8 mouse cellular contexts compared by ENCODE assay signal in the genomic region with DNA sequence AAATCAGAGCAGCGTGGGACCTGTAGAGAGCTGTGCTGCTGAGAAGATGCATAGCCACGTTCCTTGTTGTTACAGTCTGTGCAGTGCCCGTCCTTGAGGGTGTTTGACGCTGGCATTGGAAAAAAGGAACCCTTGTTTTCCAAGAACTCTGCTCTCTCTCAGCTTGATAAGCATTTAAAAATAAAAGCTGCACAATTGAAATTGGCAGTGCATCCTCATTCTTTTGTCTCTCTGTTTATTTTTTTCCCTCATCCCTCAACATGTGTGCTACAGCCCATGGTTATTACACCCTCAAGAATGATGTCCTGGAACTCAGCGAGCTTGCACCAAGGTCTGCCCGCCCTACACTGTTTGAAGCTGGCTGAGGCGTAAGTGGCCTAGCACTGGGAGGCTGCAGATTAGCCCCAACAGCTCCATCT.
DNase-seq lines count a peak whose midpoint lies in the region; ATAC-seq and TF ChIP-seq lines count a peak whose summit lies in the region.

No protein-coding gene starts in this region.

- no peak overlapping the region for H3K9ac ChIP-seq in intestine, embryonic 14.5 days (ENCODE audit: low read length)
- no peak overlapping the region for H3K9ac ChIP-seq in intestine, postnatal 0 days (ENCODE audit: low read depth, low read length)
- no peak overlapping the region for H3K9ac ChIP-seq in embryonic facial prominence, embryonic 15.5 days
- no peak overlapping the region for H3K9ac ChIP-seq in neural tube, embryonic 14.5 days (replicated peaks; ENCODE audit: low read depth, low read length)

- no peak for DNase-seq in intestine, embryonic 14.5 days (ENCODE audit: low spot score)
- DNase-seq in adrenal gland, postnatal 14 days: peak; percentile 59
- peak; percentile 58 for DNase-seq in heart, postnatal 4 days
- DNase-seq in retina, embryonic 14.5 days (ENCODE audit: low spot score): no peak
- no peak for DNase-seq in liver

- H3K27me3 ChIP-seq in intestine, embryonic 14.5 days (replicated peaks; ENCODE audit: control insufficient read depth, insufficient read depth, low read length): no peaks in the 10 kb centered on the region
- no peaks in the 10 kb centered on the region for H3K27me3 ChIP-seq in intestine, postnatal 0 days (replicated peaks; ENCODE audit: control insufficient read depth, insufficient read depth, low read length)
- H3K27me3 ChIP-seq in embryonic facial prominence, embryonic 15.5 days: no peaks in the 10 kb centered on the region
- no peaks in the 10 kb centered on the region for H3K27me3 ChIP-seq in neural tube, embryonic 14.5 days (ENCODE audit: control insufficient read depth, insufficient read depth, low read length)

- no peak overlapping the region for H3K4me2 ChIP-seq in intestine, embryonic 14.5 days (ENCODE audit: low read length)
- H3K4me2 ChIP-seq in intestine, postnatal 0 days (replicated peaks; ENCODE audit: low read depth): no peak overlapping the region
- no peak overlapping the region for H3K4me2 ChIP-seq in embryonic facial prominence, embryonic 15.5 days (replicated peaks)
- no peak overlapping the region for H3K4me2 ChIP-seq in neural tube, embryonic 14.5 days (ENCODE audit: low read depth, low read length)

- peak overlapping the region; percentile 88 for H3K27ac ChIP-seq in intestine, embryonic 14.5 days (ENCODE audit: low read depth)
- no peak overlapping the region for H3K27ac ChIP-seq in intestine, postnatal 0 days (ENCODE audit: low read depth, low read length)
- H3K27ac ChIP-seq in embryonic facial prominence, embryonic 15.5 days (replicated peaks): peak overlapping the region; percentile 90
- 0 out of 2 replicates have a peak overlapping the region, but pooled peaks have one; percentile 12 for H3K27ac ChIP-seq in neural tube, embryonic 14.5 days (ENCODE audit: low read depth, low read length)

- H3K9me3 ChIP-seq in intestine, embryonic 14.5 days (ENCODE audit: control insufficient read depth, low read length): no peaks in the 10 kb centered on the region
- no peaks in the 10 kb centered on the region for H3K9me3 ChIP-seq in intestine, postnatal 0 days (ENCODE audit: control insufficient read depth)
- no peaks in the 10 kb centered on the region for H3K9me3 ChIP-seq in embryonic facial prominence, embryonic 15.5 days (replicated peaks)
- H3K9me3 ChIP-seq in neural tube, embryonic 14.5 days (ENCODE audit: control insufficient read depth, low read length): no peaks in the 10 kb centered on the region

- 63% methylated on average over 7 of the region's 7 CpGs for WGBS in intestine, embryonic 14.5 days
- WGBS in intestine, postnatal 0 days: 65% methylated on average over 7 of the region's 7 CpGs
- WGBS in embryonic facial prominence, embryonic 15.5 days: 38% methylated on average over 7 of the region's 7 CpGs
- 52% methylated on average over 7 of the region's 7 CpGs for WGBS in neural tube, embryonic 14.5 days

- H3K4me3 ChIP-seq in intestine, embryonic 14.5 days (ENCODE audit: low read depth, low read length): no peak overlapping the region
- H3K4me3 ChIP-seq in intestine, postnatal 0 days (ENCODE audit: low read depth, low read length): no peak overlapping the region
- H3K4me3 ChIP-seq in embryonic facial prominence, embryonic 15.5 days (replicated peaks): no peak overlapping the region
- H3K4me3 ChIP-seq in neural tube, embryonic 14.5 days (ENCODE audit: low read depth, low read length): no peak overlapping the region

- no peak for ATAC-seq in intestine, embryonic 14.5 days (replicated peaks; ENCODE audit: low FRiP score, low TSS enrichment, low read depth)
- ATAC-seq in intestine, postnatal 0 days: no peak
- no peak for ATAC-seq in embryonic facial prominence, embryonic 15.5 days (ENCODE audit: insufficient number of reproducible peaks, low FRiP score, low TSS enrichment, low read depth)
- no peak for ATAC-seq in neural tube, embryonic 14.5 days (ENCODE audit: low read depth)

- H3K36me3 ChIP-seq in intestine, embryonic 14.5 days (ENCODE audit: control insufficient read depth, insufficient read depth, low read length): no peaks in the 10 kb centered on the region
- no peaks in the 10 kb centered on the region for H3K36me3 ChIP-seq in intestine, postnatal 0 days (ENCODE audit: control insufficient read depth, insufficient read depth)
- H3K36me3 ChIP-seq in embryonic facial prominence, embryonic 15.5 days: no peaks in the 10 kb centered on the region
- no peaks in the 10 kb centered on the region for H3K36me3 ChIP-seq in neural tube, embryonic 14.5 days (ENCODE audit: control insufficient read depth, insufficient read depth, low read length)

- TF ChIP-seq CTCF in intestine, postnatal 0 days (IDR thresholded peaks at IDR 0.05; ENCODE audit: low read depth): no peak

- H3K4me1 ChIP-seq in intestine, embryonic 14.5 days (replicated peaks; ENCODE audit: control insufficient read depth, insufficient read depth, low read length): peaks cover 55% of the 10 kb centered on the region
- no peaks in the 10 kb centered on the region for H3K4me1 ChIP-seq in intestine, postnatal 0 days (replicated peaks; ENCODE audit: control insufficient read depth, insufficient read depth, low read length)
- H3K4me1 ChIP-seq in embryonic facial prominence, embryonic 15.5 days: peaks cover 44% of the 10 kb centered on the region
- peaks cover 40% of the 10 kb centered on the region for H3K4me1 ChIP-seq in neural tube, embryonic 14.5 days (ENCODE audit: control insufficient read depth, insufficient read depth, low read length)

Comparison
In these comparisons a context has a peak if more than half of its experiments do, and no peak if none do; other contexts are left out.
1. DNase-seq: peak in adrenal gland, postnatal 14 days (single experiment) and heart, postnatal 4 days (single experiment); none in intestine, embryonic 14.5 days (single experiment), retina, embryonic 14.5 days (single experiment) and liver (single experiment).